In genomic region chr4:154986096-154986495, GRCm38 (mm10) we compare ENCODE assay signal across 8 mouse cellular contexts. TPM values are rescaled to one million over a fixed set of nuclear protein-coding genes. Genes with fewer than 3 reads are reported as not detected.
DNase-seq lines count a peak whose midpoint lies in the region; ATAC-seq and TF ChIP-seq lines count a peak whose summit lies in the region.

No protein-coding gene starts in this region.

- peak; percentile 58 to 63 for DNase-seq in CD8-positive naive resting alpha-beta T cell, adult 2 months (ENCODE audit: low read depth in 2 of 2, low spot score in 2 of 2)
- DNase-seq in brain, adult 2 months (ENCODE audit: low read depth, low spot score): peak; percentile 76
- peak; percentile 63 for DNase-seq in heart, postnatal 0 days (ENCODE audit: low spot score)
- peak; percentile 62 to 90 for DNase-seq in kidney, postnatal 36 days
- DNase-seq in ovary, adult 18-20 months (ENCODE audit: low spot score): peak; percentile 61
- peak; percentile 75 for DNase-seq in thymus, adult 2 months

- peak overlapping the region; percentile 19 for H3K4me2 ChIP-seq in forebrain, embryonic 13.5 days
- peak overlapping the region; percentile 16; the same call in 1 of the 2 replicates for H3K4me2 ChIP-seq in heart, postnatal 0 days (ENCODE audit: low read depth, low read length)
- peak overlapping the region; percentile 7; the same call in 1 of the 2 replicates for H3K4me2 ChIP-seq in liver, embryonic 15.5 days

- peaks cover 25% of the 10 kb centered on the region for H3K27me3 ChIP-seq in forebrain, embryonic 13.5 days
- H3K27me3 ChIP-seq in heart, postnatal 0 days (ENCODE audit: control insufficient read depth, insufficient read depth, low read length): peaks cover 21% of the 10 kb centered on the region; the same call in 1 of the 2 replicates
- H3K27me3 ChIP-seq in liver, embryonic 15.5 days: peaks cover 16% of the 10 kb centered on the region
- H3K27me3 ChIP-seq in thymus, adult 2 months (ENCODE audit: control insufficient read depth, insufficient read depth, low read length): no peaks in the 10 kb centered on the region

- TF ChIP-seq CTCF in heart, postnatal 0 days (IDR thresholded peaks at IDR 0.05; ENCODE audit: low read depth): peak; percentile 63
- peak; percentile 83 for TF ChIP-seq CTCF in thymus, adult 2 months (IDR thresholded peaks at IDR 0.05; ENCODE audit: borderline replicate concordance, control insufficient read depth, extremely low read depth, insufficient read depth, low read length, poor library complexity)

- no peak for ATAC-seq in forebrain, embryonic 13.5 days
- ATAC-seq in heart, postnatal 0 days (ENCODE audit: insufficient read depth, low read depth): peak; percentile 39; the same call in 1 of the 2 replicates
- ATAC-seq in liver, embryonic 15.5 days (ENCODE audit: insufficient read depth): no peak

- TF ChIP-seq EP300 in heart, postnatal 0 days (IDR thresholded peaks at IDR 0.05; ENCODE audit: low read depth): no peak

- H3K9me3 ChIP-seq in forebrain, embryonic 13.5 days (replicated peaks): no peaks in the 10 kb centered on the region
- no peaks in the 10 kb centered on the region for H3K9me3 ChIP-seq in heart, postnatal 0 days (replicated peaks; ENCODE audit: control insufficient read depth, low read length)
- H3K9me3 ChIP-seq in liver, embryonic 15.5 days (replicated peaks): no peaks in the 10 kb centered on the region

- no peak overlapping the region for H3K27ac ChIP-seq in forebrain, embryonic 13.5 days
- no peak overlapping the region for H3K27ac ChIP-seq in heart, postnatal 0 days (ENCODE audit: low read depth)
- H3K27ac ChIP-seq in liver, embryonic 15.5 days (replicated peaks): no peak overlapping the region
- no peak overlapping the region for H3K27ac ChIP-seq in thymus, adult 2 months (ENCODE audit: control insufficient read depth, insufficient read depth, low read length)

- 19% methylated on average over 17 of the region's 17 CpGs for WGBS in forebrain, embryonic 13.5 days
- WGBS in heart, postnatal 0 days: 17% methylated on average over 17 of the region's 17 CpGs
- 16% methylated on average over 17 of the region's 17 CpGs for WGBS in liver, embryonic 15.5 days (ENCODE audit: insufficient replicate concordance)
- WGBS in thymus, adult 2 months: 33% methylated on average over 17 of the region's 17 CpGs

- H3K36me3 ChIP-seq in forebrain, embryonic 13.5 days (ENCODE audit: poor library complexity, severe bottlenecking): peaks cover 11% of the 10 kb centered on the region
- H3K36me3 ChIP-seq in heart, postnatal 0 days (replicated peaks; ENCODE audit: control insufficient read depth, insufficient read depth, low read length): peaks cover 5% of the 10 kb centered on the region
- H3K36me3 ChIP-seq in liver, embryonic 15.5 days (replicated peaks): peaks cover 12% of the 10 kb centered on the region
- peaks cover under 1% of the 10 kb centered on the region; the same call in 1 of the 2 replicates for H3K36me3 ChIP-seq in thymus, adult 2 months (ENCODE audit: control insufficient read depth, insufficient read depth, low read length)

- H3K4me3 ChIP-seq in forebrain, embryonic 13.5 days: no peak overlapping the region
- no peak overlapping the region for H3K4me3 ChIP-seq in heart, postnatal 0 days (ENCODE audit: low read depth, low read length)
- H3K4me3 ChIP-seq in liver, embryonic 15.5 days (replicated peaks): no peak overlapping the region
- no peak overlapping the region for H3K4me3 ChIP-seq in thymus, adult 2 months (ENCODE audit: control insufficient read depth, insufficient read depth, low read length)

- peaks cover 19% of the 10 kb centered on the region for H3K4me1 ChIP-seq in forebrain, embryonic 13.5 days
- H3K4me1 ChIP-seq in heart, postnatal 0 days (ENCODE audit: control insufficient read depth, insufficient read depth): peaks cover 2% of the 10 kb centered on the region; the same call in 1 of the 2 replicates
- H3K4me1 ChIP-seq in liver, embryonic 15.5 days (replicated peaks): peaks cover 33% of the 10 kb centered on the region
- H3K4me1 ChIP-seq in thymus, adult 2 months (replicated peaks; ENCODE audit: control insufficient read depth, insufficient read depth, low read length): no peaks in the 10 kb centered on the region; the same call in 1 of the 2 replicates

- TF ChIP-seq POLR2A in thymus, adult 2 months (IDR thresholded peaks at IDR 0.05; ENCODE audit: control insufficient read depth, extremely low read depth, insufficient read depth, low read length, poor library complexity): no peak

- H3K9ac ChIP-seq in forebrain, embryonic 13.5 days: peak overlapping the region; percentile 10; the same call in 1 of the 2 replicates
- H3K9ac ChIP-seq in heart, postnatal 0 days (replicated peaks; ENCODE audit: low read depth, low read length): no peak overlapping the region
- no peak overlapping the region for H3K9ac ChIP-seq in liver, embryonic 15.5 days

RNA-seq across cellular contexts. Expression of gene Pank4, which starts 22.2 kb away (rescaled TPM):
- polyA plus RNA-seq in forebrain, embryonic 13.5 days (2015; fragmentation: Nextera tagmentation; extraction: Ambion mirVana): 41.1 and 45.0 TPM in 2 replicates
- 45.6 and 62.0 TPM in 2 replicates for total RNA-seq in heart, postnatal 0 days (2014; rRNA removed; ENCODE audit: low replicate concordance)
- 27.4 and 30.6 TPM in 2 replicates for polyA plus RNA-seq in heart, postnatal 0 days (2015; fragmentation: Nextera tagmentation; extraction: Ambion mirVana)
- 21.7 and 24.4 TPM in 2 replicates for polyA plus RNA-seq in liver, embryonic 15.5 days (2015; fragmentation: Nextera tagmentation; extraction: Ambion mirVana)
- 121 and 155 TPM in 2 replicates for polyA plus RNA-seq in thymus, adult 2 months (2012; rRNA removed)

RNA-seq across cellular contexts. Expression of gene Hes5, which starts 25.4 kb away (rescaled TPM):
- polyA plus RNA-seq in forebrain, embryonic 13.5 days (2015; fragmentation: Nextera tagmentation; extraction: Ambion mirVana): 243 and 266 TPM in 2 replicates
- total RNA-seq in heart, postnatal 0 days (2014; rRNA removed; ENCODE audit: low replicate concordance): not detected in 2 replicates
- polyA plus RNA-seq in heart, postnatal 0 days (2015; fragmentation: Nextera tagmentation; extraction: Ambion mirVana): not detected in 2 replicates
- 0.15 and 0.17 TPM in 2 replicates for polyA plus RNA-seq in liver, embryonic 15.5 days (2015; fragmentation: Nextera tagmentation; extraction: Ambion mirVana)
- polyA plus RNA-seq in thymus, adult 2 months (2012; rRNA removed): 4.1 and 5.6 TPM in 2 replicates

RNA-seq across cellular contexts. Expression of gene Tnfrsf14, which starts 57.7 kb away (rescaled TPM):
- 0.14 and 0.28 TPM in 2 replicates for polyA plus RNA-seq in forebrain, embryonic 13.5 days (2015; fragmentation: Nextera tagmentation; extraction: Ambion mirVana)
- total RNA-seq in heart, postnatal 0 days (2014; rRNA removed; ENCODE audit: low replicate concordance): 2.7 and 40.9 TPM in 2 replicates
- polyA plus RNA-seq in heart, postnatal 0 days (2015; fragmentation: Nextera tagmentation; extraction: Ambion mirVana): 0.30 and 0.40 TPM in 2 replicates
- 56.7 and 64.6 TPM in 2 replicates for polyA plus RNA-seq in liver, embryonic 15.5 days (2015; fragmentation: Nextera tagmentation; extraction: Ambion mirVana)
- 215 and 227 TPM in 2 replicates for polyA plus RNA-seq in thymus, adult 2 months (2012; rRNA removed)

Comparison
In these comparisons a context has a peak if more than half of its experiments do, and no peak if none do; other contexts are left out.
1. RNA of gene Hes5, which starts 25.4 kb away (polyA plus RNA-seq): 243 to 266 TPM in forebrain, embryonic 13.5 days; 4.1 to 5.6 TPM in thymus, adult 2 months, 0.15 to 0.17 TPM in liver, embryonic 15.5 days and not detected in heart, postnatal 0 days; every median in the first group is over 10 times any median in the second.
2. RNA of gene Tnfrsf14, which starts 57.7 kb away (polyA plus RNA-seq): 215 to 227 TPM in thymus, adult 2 months and 56.7 to 64.6 TPM in liver, embryonic 15.5 days; 0.30 to 0.40 TPM in heart, postnatal 0 days and 0.14 to 0.28 TPM in forebrain, embryonic 13.5 days; every median in the first group is over 10 times any median in the second.
3. Peak in every context shown above with its lines, with median percentiles within 50 percentile points of each other: DNase-seq and H3K4me2 ChIP-seq.